Mouse (Mus musculus): ENCODE results near the gene Rgs6.

GRCm38 (mm10) chr12:83066426-83066825, 478.3 kb downstream of the Rgs6 start:
- TF ChIP-seq POLR2A (IDR thresholded peaks at IDR 0.05; ENCODE audit: borderline replicate concordance, extremely low read depth, low read depth, low read length) (no peak), CTCF (IDR thresholded peaks at IDR 0.05; ENCODE audit: insufficient read depth, low read length) (no peak)
